Mouse (Mus musculus): ENCODE results near the gene Rgs3.

Gene Rgs3

DNA sequence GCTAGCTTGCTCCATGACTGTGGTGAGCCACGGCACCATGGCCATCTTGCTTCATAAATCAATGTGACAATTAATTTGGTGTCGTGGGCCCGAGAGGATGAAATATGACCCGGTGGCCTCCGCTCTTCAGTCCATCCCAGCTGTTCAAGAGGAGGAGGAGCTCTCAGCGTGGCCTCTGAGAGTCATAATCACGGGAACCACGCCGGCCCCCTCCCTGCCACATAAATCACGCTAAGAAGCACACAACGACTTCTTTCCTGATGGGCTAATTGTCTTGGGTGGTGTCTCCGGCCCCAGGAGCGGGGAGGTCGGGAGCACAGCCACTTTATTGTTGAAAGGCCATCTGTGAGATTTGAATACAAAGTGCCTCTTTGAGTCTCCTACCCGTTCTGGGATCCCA lies 99.6 kb downstream of the Rgs3 start:
- DNase-seq (ENCODE audit: low read depth) = no peak

- no peak for DNase-seq (ENCODE audit: low read depth)
Measured at GRCm38 (mm10) chr4:62659861-62660553, 100.4 kb downstream of the Rgs3 start.

DNA sequence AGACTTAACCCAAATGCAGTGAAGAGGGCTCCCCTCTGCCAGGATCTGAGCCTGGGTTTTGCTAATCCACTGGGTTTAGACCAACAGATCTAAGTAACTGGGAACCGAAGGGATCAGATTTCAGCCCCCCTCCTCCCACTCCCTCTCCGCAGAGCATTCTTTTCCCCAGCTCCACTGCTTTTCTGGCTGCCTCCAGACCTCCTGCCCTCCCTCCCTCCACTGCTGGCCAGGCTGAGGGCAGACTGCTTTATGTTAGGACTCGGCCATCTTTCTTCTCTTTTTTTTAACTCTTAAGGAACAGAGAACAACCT lies 100.9 kb downstream of the Rgs3 start:
- peak; percentile 89 for DNase-seq (ENCODE audit: low read depth)

DNA sequence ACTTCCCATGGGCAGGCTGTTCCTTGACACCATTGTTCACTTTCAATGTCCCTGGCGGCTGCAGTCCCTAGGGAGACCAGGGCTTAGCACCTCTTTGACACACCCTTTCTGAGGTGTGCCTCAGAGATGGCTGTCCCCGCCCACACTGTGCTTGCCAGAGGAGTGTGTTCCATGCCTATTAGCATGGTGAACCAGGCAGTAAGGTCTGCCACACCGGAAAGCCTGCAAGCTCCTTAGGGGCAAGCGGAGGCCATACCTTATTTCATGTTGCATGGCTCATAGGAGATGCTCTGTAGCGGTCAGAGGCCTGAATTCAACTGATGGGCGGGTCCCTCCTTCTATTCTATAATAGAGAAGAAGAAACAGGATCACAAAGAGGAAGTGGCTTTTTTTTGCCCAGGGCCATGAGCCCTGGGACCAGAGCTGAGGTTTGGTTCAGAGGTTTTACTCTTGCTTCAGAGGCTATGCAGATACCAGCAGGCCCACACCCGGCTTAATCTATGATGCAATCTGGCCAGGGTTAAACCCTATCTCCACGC lies 101.7 kb downstream of the Rgs3 start:
- DNase-seq (ENCODE audit: low read depth) = no peak

GRCm38 (mm10) chr4:62663348-62663747 lies 103.7 kb downstream of the Rgs3 start:
- DNase-seq (ENCODE audit: low read depth) = no peak

GRCm38 (mm10) chr4:62665842-62666241 lies 106.2 kb downstream of the Rgs3 start:
- DNase-seq (ENCODE audit: low read depth) = no peak

- DNase-seq (ENCODE audit: low read depth) = no peak
Measured at GRCm38 (mm10) chr4:62668666-62669065, 109.0 kb downstream of the Rgs3 start.

DNA sequence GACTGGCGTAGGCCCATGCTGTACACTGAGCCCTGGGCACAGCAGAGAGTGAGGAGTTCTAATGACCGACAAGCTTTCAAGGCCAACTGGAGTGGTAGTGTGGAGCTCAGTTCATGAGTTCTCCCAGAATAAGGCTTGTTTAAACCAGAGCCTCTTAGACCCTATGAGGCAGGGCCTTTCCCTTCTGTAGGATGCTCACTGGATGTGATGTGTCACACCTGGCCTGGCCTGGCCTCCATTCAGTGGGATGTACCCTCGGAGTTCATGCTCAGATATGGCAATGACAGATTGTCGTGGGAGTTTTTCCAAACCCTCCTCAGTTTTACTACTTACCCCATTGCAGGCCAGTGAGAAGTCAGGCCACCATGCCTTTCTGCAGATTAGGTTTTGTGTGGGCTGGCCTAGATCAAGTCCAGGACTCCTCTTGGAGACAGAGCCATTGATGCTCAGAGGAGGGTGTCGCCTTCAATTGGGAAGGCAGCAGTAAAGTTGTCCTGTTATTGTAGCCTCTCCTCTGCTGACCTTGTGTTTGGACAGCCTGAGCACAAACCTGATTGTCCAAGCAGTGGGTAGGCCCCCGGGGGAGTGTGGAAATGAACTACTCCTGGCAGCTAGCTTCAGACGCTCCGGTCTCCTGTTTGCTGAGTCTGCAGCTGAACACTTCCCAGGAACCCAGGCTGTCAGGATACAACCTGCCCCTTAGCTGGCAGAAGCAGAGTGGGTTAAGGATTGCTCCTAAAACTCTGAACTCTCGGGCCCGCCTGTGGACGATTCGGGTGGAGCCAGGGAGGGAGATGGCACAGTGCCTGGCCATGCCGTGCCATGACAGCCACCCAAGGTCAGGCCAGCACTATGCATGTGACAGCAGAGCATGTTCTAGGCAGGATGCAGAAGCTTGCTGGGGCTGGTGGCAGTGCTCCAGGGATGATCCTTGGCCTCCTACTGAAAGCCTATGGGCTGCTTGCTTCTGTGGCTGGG lies 109.7 kb downstream of the Rgs3 start:
- DNase-seq (ENCODE audit: low read depth) = no peak

- no peak for DNase-seq (ENCODE audit: low read depth)
Measured at GRCm38 (mm10) chr4:62673531-62674030, 113.9 kb downstream of the Rgs3 start.

DNA sequence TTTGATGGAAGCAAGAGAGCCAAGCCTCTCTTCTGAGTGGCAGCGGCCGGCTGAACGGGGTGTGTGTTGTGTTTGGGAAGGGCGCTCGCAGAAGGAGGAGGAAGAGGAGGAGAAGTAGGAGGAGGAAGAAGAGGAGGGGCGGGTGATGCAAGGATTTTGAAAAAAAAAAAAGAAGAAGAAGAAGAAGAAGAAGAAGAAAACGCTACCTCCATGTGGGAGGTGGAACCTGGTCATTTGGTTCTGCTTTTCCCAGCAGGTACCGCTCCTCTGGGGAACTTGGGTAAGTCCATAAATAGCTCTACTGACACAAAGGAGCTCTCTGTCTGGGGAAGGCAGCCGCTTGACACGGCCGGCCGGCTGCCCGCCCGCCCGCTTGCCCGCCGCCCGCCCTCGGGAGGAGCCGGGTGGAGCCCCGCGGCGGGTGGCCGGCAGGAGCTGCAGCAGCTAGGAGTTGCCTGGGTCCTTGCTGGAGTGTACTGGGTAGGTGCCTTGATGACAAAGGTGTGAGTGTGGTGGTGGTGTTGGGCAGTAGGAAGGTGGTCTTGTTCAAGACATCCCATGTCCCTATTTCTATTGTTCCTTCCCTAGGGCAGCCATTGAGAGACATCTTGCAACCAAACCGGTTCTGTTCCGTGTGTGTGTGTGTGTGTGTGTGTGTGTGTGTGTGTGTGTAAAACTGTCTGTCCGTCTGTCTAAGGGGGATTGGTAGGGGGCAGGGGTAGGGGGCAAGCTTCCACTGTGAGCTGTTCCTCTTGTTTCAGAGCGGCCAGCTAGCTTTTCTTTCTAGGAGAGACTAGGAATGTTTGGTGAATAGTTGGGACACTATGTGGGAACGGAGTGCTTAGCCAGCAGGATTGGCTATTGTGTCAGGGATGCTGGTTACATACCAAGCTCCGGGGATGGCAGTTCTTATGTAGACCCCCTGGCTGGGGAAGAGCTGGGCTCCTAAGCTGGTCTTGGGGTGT lies 114.7 kb downstream of the Rgs3 start:
- peak; percentile 36 for DNase-seq (ENCODE audit: low read depth)

DNA sequence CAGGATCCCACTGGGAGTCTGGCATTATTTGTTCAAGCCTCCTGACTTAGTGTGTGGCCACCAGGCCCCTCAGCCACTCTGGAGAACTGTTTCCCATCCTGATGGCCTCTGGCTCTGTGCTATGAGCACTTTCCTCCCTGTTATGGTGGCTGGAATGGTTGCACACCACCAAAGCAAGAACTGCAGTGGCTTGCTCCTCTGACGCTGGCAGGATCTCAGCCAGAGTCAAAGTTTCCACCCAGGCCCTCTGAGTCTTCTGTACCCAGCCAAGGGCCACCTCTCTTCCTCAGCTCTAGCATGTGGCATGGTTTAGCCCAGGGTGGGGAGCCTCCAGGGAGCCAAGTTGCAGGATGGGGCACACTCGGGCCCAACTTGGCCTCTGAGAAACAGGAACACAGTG lies 115.7 kb downstream of the Rgs3 start:
- no peak for DNase-seq (ENCODE audit: low read depth)

- DNase-seq (ENCODE audit: low read depth) = no peak
Measured at GRCm38 (mm10) chr4:62677047-62677737, 117.5 kb downstream of the Rgs3 start.

DNA sequence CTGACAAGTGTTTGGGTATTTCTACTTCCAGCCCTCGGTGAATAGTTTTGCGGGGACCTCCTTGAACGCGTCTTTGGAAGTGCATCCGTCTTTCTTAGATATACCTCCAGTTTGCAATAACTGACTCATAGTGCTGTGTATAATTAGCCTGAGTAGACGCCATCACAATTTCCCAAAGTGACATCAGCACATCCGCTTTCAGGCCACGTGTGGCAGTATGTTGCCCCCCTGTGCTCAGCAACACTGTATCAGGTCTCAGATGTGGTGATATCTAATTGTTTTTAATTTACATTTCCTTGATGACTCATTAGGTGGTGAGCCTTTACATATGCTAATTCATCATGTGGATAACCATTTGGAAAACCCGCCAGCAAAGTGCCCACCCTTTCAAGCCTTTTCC lies 119.5 kb downstream of the Rgs3 start:
- DNase-seq (ENCODE audit: low read depth) = no peak

GRCm38 (mm10) chr4:62681467-62681866 lies 121.8 kb downstream of the Rgs3 start:
- DNase-seq (ENCODE audit: low read depth) = no peak

- no peak for DNase-seq (ENCODE audit: low read depth)
Measured at GRCm38 (mm10) chr4:62682371-62682770, 122.7 kb downstream of the Rgs3 start.

DNA sequence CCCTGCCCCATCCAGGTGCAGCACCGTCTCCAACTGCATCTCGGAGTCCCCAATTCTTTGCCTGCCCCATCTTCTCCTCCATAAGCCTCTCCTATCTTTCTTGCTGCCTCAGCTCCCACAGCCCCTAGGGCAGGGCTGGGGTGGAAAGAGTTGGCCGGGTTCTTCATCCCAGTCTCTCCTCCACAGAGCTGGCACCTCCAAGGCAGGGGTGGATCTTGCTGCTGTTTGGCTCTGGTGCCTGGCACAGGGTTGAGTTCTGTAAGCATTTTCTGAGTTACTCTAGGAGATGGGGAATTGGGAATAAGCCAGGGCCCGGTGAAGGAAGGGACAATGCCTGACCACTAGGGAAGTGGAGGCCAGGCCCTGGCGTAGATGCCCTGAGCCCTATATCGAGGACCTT lies 123.5 kb downstream of the Rgs3 start:
- no peak for DNase-seq (ENCODE audit: low read depth)

GRCm38 (mm10) chr4:62684351-62684750 lies 124.7 kb downstream of the Rgs3 start:
- peak; percentile 84 for DNase-seq (ENCODE audit: low read depth)

DNA sequence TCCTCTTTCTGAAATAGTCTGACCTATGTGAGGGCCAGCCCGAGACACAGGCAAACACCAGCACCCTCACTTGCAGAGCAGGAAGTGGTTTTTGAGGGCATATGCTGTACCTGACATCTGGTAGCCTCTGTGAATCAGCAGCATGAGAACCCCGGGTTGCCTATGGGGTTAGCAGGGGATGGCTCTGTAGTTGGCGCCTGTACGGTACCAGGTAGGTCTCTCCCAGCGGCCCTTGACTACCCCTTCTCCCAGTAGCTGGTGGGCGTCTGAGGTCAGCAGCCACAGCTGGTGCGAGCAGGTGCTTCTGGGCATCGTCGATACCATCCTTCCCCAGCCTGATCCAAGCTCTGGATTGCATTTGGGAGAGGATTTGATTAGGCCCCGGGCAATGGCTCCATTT lies 125.6 kb downstream of the Rgs3 start:
- no peak for DNase-seq (ENCODE audit: low read depth)

- DNase-seq (ENCODE audit: low read depth) = no peak
Measured at GRCm38 (mm10) chr4:62686769-62687168, 127.1 kb downstream of the Rgs3 start.

- DNase-seq (ENCODE audit: low read depth) = no peak
Measured at GRCm38 (mm10) chr4:62688142-62688541, 128.5 kb downstream of the Rgs3 start.

GRCm38 (mm10) chr4:62690997-62691396 lies 131.3 kb downstream of the Rgs3 start:
- peak; percentile 45 for DNase-seq (ENCODE audit: low read depth)

Data from NIH3T3 (cell line).